Mouse (Mus musculus): ENCODE measurements around the gene Zfr. TPM values are rescaled to one million over a fixed set of nuclear protein-coding genes. Genes with fewer than 3 reads are reported as not detected.
"Not testable (repeated sequence)": the region's sequence is repeated elsewhere in the genome, so short reads cannot be mapped to it uniquely, and the experiment has no call there.

The Zfr gene
- polyA plus RNA-seq, 1 experiment from 2014 or later, result 77.5 TPM

GRCm38 (mm10) chr15:12214531-12215414 is 97.1 kb downstream of the Zfr start:
- DNase-seq (ENCODE audit: low spot score), result no peak

- no peak for DNase-seq (ENCODE audit: low spot score)
Observed at GRCm38 (mm10) chr15:12215415-12215718, 97.7 kb downstream of the Zfr start.

GRCm38 (mm10) chr15:12216119-12216518 is 98.5 kb downstream of the Zfr start:
- DNase-seq (ENCODE audit: low spot score), result no peak

DNA sequence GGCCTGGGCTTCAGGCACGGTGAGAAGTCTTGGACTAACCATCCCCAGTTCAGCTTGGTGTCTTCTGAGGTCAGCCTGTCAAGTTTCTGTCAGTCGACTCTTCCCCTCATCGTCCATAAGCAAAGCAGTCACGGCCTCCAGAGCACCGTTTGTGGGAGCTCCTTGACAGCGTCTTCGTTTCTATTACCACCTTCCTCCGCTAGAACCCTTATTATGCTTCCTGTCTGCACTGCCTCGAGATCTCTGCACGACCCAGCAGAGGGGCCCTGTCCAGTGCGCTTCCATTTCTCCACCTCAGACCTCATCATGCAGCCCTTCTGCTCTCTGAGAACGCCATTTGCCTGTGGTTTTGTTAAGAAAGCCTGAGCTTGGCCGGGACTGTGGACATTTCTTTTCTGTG is 99.2 kb downstream of the Zfr start:
- DNase-seq (ENCODE audit: low spot score), result peak; percentile 45

DNA sequence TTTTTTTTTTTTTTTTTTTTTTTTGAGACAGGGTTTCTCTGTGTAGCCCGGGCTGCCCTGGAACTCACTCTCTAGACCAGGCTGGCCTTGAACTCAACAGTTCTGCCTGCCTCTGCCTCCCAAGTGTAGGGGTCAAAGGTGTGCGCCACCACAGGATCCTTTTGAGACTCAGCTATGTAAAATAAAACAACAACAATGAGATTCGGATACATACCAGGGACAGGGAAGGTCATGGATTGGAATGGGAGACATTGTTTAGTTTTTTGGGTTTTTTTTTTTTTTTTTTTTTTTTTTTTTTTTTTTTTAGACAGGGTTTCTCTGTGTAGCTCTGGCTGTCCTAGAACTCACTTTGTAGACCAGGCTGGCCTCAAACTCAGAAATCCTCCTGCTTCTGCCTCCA is 99.7 kb downstream of the Zfr start:
- DNase-seq (ENCODE audit: low spot score), result not testable (repeated sequence)

DNA sequence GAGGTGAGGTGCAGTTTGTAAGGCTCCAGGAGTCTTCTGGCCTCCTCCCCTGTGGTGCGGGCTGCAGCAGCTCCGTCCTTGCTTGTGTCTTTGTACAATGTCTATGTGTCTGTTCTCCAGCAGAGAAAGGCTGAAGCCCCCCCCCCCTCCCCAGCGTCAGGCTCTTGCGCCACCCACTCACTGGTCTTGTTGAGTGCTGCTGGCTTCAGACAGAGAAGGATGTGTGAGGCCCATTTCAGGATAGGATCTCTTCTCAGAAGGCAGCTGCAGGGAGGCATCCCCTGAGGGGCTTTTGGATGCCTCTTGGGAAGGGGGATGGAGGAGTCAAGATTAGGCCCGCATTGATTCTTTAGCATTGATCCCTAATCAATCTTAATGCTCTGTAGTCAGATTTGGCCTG is 100.2 kb downstream of the Zfr start:
- DNase-seq (ENCODE audit: low spot score), result no peak

GRCm38 (mm10) chr15:12218583-12219382 is 101.2 kb downstream of the Zfr start:
- DNase-seq (ENCODE audit: low spot score), result no peak

DNA sequence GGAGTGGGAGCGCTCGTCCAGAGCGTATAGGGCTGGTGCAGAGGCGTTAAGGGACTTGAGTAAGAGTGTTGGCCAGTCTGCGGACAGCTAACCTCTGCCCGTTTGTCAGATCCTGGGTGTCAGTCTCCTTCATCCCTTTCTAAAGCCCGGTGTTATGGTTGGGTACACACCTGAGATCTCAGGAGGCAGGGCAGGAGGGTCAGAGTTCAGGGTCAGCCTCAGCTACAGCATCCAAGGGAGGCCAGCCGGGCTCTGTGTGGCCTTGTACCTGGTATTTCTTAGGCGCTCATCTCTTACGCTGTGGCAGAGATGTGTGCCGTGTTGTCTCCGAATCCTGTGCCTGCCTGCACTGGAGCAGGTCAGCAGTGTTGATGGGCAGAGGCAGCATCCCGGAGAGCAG is 103.5 kb downstream of the Zfr start:
- DNase-seq (ENCODE audit: low spot score), result no peak

- DNase-seq (ENCODE audit: low spot score), result peak; percentile 53
Observed at GRCm38 (mm10) chr15:12222564-12223302, 105.1 kb downstream of the Zfr start.

GRCm38 (mm10) chr15:12223393-12223792 is 105.8 kb downstream of the Zfr start:
- DNase-seq (ENCODE audit: low spot score), result no peak

DNA sequence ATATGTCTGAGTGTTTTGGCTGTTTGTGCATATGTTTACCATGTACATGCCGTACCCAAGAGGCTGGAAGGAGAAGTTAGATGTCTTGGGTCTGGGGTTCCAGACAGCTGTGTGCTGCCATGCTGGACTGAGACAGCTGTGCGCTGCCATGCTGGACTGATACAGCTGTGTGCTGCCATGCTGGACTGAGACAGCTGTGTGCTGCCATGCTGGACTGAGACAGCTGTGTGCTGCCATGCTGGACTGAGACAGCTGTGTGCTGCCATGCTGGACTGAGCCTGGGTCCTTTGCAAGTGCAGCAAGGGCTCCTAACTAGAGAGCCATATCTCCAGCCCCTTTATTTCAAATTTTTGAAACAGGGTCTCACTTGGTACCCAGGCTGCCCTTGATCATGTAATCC is 106.6 kb downstream of the Zfr start:
- no peak for DNase-seq (ENCODE audit: low spot score)

- DNase-seq (ENCODE audit: low spot score), result no peak
Observed at GRCm38 (mm10) chr15:12225062-12225461, 107.4 kb downstream of the Zfr start.

GRCm38 (mm10) chr15:12226908-12227307 is 109.3 kb downstream of the Zfr start:
- DNase-seq (ENCODE audit: low spot score), result no peak

DNA sequence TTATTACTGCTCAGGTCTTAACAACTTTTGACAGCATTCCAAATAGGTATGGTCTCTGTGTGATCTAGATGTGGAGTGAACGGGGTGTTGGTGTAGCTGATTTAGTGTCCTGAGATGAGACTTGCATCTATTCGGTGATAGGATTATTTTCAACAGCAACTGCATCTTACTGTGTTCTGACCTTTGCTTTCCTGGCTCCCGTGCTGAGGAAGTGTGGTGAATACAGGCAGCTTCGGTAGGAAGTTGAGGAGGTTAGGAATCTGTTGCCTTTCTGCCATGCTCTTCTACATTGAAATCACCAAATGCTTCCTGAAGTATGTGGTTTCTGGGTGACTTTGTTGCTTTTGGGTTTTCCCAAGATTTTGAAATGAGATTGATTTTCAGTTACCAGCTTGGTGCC is 109.7 kb downstream of the Zfr start:
- no peak for DNase-seq (ENCODE audit: low spot score)

DNA sequence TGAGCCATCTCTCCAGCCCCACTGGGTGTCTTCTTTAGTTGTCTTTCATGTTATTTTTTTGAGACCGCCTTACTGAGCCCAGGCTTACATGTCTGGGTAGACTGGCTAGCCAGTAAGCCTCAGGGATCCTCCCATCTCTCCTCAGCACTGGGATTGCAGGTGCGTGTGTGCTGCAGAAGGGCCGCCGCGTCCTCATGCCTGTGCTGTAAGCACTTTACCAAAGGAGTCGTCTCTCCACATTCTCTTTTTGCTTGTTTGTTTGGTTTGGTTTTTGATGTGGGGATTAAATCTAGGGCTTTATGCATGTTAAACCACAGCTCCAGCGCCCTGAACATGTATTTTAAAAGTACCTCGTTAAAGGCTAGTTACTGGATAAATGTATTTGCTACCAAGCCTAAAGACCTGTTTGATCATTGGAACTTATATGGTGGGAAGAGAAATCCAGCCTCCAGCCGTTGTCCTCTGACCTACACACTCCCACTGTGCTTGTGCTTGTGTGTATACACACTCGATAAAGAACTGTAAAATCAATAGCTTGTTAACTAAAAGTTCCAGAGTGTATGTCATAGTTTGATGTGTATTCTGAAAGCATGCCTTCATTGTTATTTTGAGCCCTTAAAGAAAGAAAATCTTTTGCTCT is 112.1 kb downstream of the Zfr start:
- DNase-seq (ENCODE audit: low spot score), result peak; percentile 70

DNA sequence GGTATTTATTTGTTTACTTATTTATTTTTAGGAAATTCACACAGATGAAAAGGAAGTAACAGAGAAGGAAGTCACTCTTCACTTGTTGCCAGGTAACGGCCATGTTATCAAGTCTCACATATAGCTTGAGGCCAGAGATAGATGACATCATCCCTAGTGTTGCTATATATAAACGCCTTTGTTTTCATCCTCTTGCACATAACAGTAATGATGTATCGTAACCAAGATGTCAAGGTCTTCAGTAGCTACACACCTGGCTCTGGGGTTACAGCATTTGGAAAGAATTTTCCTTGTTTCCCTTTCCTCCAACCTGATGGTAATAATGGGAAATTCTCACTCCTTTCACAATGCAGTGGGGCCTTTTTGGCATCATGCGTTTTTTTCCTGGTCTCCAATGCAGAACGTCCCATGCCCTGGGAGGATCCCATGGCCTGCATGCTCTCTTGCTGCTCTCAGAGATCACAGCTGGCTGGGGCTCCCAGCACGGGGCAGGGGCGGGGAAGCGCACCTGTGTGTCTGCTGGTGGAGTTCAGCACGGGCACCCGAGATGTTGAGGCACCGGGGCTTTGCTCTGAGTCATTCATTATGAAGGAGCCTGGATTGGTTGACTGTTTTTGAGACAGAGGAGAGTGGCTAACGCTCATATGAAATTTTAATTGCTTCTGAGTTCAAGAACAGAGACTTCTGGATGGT is 112.8 kb downstream of the Zfr start:
- DNase-seq (ENCODE audit: low spot score), result peak; percentile 91

GRCm38 (mm10) chr15:12231462-12231861 is 113.8 kb downstream of the Zfr start:
- no peak for DNase-seq (ENCODE audit: low spot score)

DNA sequence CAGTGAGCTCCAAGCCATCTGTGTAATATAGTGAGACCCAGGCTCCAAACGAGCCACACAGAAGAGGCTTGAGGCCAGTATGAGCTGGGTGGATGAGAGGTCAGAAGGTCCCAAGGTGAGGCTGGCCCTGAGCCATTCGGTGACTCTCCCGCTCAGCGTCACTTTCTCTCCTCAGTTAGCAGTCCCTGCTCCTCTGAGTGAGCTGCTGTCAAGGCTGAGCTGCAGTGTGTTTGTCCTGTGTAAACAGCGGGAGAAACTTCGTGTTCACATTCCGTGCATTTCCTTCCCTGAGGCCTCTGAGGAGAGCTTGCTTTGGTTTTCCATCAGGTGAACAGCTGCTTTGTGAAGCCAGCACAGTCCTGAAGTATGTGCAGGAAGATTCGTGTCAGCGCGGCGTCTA is 114.8 kb downstream of the Zfr start:
- no peak for DNase-seq (ENCODE audit: low spot score)

DNA sequence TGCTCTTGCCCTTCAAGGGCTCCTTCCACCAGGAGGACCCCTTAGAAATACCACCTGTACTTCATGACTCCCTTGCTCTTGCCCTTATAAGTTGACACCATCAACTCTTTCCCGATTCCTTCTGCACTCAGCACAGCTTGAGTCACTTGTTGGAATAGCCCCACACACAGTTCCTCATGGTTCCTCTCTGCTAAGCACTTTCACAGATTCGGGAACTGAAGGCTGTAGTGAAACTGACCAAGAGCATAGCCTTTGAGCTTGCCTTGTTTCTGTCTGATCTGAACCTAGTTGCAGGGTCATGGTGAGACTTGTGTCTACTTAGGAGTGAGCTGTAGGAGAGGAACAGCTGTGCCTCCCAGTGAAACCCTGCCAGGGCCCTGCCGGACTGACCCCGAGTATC is 115.4 kb downstream of the Zfr start:
- no peak for DNase-seq (ENCODE audit: low spot score)
